Mouse (Mus musculus) hematopoietic stem cell, adult 5-6 weeks (primary cell): ENCODE results near the gene Rnf126. TPM values are rescaled to one million over a fixed set of nuclear protein-coding genes. Genes with fewer than 3 reads are reported as not detected.
A peak's percentile ranks its signal among the peaks of the same experiment; 100 is the strongest.

Source experiments
- ATAC-seq, 2 experiments: fragments of 125-278 bp in 1 of 2; replicated peaks in 1 of 2; 2 replicates each; pipeline ENCODE4 v1.8.0; 2016 to 2017; ENCODE audit warnings: inconsistent platforms in 2 of 2, mild to moderate bottlenecking in 2 of 2, moderate number of reproducible peaks in 2 of 2, low read depth in 1 of 2, moderate TSS enrichment in 1 of 2; ENCODE audit not compliant: low FRiP score in 2 of 2, poor library complexity in 2 of 2, severe bottlenecking in 2 of 2, insufficient read depth in 1 of 2, low TSS enrichment in 1 of 2
- total RNA-seq: library from RNA; stranded (forward); fragments of 172-1452, 232-1000 nt; gene quantifications from 2 replicates; pipeline ENCODE4 v1.2.3, GENCODE M21; 2017

Rnf126 gene
- total RNA-seq: 16.1 and 21.7 TPM in 2 replicates

DNA sequence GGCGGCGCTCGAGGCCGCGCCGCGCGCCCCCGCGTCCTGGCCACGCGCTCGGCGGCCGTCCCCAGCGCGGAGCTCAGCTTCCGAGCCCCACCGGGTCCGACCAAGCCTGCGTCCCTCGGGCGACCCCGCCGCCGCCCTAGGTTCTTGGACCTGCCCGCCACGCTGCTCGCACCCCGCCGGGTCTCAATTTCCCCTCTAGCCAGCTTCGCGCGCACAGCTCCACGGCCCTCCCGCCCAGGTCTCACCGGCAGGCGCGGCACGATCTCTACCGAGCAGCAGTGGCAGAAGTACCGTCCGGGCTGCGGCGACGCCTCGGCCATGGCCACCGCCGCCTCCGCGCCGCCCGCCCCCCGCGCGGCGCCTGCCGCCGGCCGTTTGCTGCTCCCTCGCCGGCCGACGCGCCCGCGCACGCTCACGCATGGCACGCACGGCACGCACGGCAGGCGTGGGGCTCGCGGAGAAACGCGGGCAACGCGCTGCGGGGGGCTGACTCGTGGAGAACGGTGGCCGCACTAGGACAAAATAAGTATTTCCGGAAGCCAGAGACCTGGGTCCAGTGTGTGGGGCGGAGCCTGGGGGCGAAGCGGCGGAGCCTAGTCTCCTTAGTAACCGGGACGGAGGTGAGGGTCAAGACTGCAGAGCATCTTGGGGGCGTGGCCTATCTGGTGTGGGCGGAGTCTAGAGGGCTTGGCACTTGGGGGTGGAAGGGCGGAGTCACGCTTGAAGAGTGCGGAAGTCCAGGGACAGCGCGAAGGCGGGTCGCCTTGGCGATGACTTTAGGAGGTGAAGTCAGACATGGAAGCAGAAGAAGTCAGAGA is at the start of gene Rnf126:
Gene Rnf126, minus strand, starts transcription at position 445 of the 818 bp plus-strand sequence.
- ATAC-seq: peak; percentile 93 to 94

DNA sequence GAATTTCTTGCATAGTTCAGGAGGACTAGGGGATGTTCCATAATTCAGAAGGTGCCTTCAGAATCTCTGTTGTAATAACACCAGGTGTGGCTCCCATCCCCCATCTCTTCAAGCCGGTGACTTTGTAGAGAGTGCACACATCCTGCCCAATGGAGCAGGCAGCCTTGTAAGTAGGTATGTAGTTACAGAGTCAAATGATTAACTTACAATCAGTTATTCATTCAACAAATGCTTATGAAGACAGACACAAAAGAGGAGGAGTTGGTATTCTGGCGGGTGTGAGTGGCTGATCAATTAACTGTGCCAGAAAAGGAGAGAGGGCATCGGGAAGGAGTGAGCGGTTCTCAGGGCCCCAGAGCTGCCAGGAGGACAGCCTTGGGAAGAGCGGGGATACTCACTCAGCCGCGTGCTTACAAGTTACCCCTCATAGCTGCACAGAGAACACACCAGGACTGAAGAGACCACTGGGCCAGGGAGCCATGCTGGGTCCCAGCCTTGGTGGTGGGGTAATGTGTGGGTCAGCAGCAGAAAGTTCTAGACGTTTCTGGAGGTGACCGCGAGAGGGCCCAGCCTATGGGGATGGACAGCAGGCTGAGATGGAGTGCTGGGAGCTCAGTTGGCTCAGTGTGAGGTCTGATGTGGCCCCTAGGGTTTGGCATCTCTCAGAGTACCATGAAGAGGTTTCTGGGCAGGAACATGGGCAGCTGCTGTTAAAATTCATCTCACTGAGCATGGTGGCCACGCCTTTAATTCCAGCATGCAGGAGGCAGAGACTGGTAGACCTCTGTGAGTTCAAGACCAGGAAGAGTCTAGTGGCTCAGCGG is 49.1 kb upstream of the Rnf126 start:
- no peak for ATAC-seq

DNA sequence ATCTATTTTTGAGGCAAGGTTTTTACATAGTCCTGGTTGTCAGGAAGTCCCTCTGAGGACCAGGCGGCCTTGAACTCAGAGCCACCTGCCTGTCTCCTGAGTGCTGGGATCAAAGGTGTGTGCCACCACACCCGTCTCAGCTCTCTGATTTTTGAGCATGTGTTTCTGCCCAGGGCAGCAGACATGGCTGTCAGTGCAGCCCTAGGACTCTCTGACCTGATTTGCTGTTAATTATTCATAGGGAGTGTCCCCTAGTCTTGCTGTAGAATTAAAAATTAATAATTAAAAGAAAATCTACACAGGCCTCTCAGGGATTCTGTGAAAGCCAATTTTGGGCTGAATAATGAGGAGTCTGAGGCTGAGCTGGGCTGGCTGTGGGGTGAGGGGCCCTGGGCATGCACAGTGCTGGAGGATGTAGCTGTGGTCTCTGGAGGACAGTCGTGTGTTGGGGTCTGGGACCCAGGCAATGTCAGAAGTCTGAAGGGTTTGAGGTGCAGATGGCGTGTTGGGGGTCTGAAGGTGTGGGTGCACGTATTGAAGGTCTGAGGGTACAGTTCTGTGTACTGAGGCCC is 47.6 kb upstream of the Rnf126 start:
- ATAC-seq: no peak

DNA sequence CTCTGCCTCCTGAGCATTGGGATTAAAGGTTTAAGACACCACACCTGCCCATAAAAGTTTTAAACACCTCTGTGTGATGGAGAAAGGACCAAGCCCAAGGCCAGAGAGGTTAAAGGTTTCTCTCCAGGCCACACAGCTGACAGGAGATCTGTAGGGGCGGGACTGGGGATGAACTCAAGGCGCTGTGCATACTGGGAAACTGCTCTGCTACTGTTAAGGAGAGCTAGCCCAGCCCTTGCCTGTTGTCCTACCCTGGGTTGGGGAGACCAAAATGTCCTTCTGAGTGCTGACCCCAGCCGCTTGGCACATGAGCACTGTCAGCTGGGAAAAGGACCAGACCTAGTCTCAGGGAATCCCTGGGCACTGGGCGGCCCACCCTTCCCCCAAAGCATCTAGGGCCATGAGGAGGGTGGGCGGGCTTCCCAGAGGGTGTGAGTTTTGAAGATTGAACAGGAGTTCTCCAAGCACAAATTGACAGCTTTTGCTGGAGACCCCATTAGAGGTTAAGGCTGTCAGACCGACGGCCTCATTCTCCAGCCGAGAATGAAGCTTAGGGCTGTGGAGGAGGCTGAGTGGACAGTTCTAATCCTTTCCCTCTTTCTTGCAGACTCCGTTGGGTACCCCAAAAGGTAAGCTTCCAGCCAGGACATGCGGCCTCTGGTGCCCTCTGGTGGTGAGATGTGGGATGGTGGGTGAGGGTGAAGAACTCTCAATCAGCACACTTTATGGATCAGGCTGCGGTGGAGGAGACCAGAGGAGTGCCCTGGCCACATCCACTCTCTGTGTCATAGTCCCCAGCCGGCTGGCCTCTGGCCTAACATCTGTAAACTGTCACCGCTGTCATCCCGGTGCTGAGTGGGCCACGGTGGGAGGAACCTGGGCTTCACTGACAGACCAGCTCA is 45.2 kb upstream of the Rnf126 start:
- ATAC-seq: peak; percentile 74 to 85

DNA sequence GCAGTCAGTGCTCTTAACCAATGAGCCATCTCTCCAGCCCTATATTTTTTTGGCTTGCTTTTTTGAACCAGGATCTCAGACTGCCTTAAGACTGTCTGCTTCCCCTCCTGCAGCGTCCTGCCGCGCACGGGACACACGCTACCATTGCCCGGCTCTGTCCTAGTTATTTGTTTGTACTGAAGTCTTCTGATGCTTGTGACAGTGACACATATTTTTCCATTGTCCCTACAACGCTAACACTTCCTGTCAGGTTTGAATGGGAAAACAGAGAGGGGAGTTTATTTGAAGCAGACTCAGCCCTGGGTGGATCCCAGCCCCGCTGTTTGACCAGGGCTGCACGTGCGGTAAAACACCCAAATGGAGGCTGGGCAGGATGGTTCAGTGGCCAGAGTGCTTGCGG is 42.0 kb upstream of the Rnf126 start:
- no peak for ATAC-seq

DNA sequence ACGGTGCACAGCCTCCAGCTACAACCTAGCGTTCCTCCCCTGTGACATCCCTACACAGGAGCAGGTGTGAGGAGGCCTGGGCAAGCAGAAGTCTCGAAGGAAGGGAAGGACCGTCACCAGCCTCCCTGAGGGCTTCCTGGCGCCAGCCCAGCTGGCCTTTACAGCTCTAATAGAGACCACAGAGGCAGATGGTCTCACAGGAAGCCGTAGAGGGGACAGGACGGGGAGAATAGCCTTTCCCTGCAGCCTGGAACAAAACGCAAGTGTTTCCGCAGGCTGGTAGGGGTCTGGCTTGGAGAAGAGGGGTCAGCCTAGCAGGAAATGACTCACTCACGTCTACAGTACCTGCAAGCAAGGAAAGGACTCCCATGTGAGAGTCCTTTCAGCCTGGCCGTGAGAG is 41.1 kb upstream of the Rnf126 start:
- ATAC-seq: no peak

DNA sequence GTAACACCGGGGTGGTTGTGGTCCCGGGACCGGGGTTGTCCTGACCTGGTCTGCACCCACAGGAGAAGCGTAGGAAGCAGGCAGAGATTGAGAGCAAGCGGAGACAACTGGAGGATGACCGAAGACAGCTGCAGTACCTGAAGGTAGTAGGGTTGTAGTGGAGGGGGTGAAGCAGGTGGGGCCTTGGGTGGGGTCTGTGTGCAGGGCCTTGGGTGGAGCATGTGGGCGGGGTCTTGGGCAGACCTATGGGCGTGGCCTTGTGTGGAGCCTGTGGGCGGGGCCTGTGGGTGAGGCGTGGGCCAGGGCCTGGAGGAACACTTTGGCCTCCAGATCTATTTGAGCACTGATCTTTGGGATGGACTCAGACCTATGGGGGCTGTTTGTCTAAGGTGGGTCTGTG is 40.2 kb upstream of the Rnf126 start:
- no peak for ATAC-seq

DNA sequence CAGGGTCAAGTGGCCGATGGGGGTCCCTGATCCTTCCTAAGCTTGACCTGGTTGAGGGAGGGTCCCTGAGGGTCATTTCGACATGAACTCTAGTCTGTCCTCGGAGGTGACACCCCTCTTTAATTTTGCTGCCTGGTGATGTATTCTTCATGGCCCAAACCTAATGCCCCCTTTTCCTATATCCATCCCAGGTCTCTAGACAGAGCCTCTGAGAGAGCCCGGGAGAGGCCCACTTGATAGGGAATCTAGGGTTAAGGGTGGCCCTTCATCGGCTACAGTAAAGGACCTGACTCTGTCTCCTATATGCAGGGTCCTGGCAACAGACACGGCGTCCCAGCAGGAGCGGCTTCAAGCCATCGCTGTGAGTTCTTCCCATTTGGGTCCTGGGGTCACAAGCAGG is 39.6 kb upstream of the Rnf126 start:
- no peak for ATAC-seq

DNA sequence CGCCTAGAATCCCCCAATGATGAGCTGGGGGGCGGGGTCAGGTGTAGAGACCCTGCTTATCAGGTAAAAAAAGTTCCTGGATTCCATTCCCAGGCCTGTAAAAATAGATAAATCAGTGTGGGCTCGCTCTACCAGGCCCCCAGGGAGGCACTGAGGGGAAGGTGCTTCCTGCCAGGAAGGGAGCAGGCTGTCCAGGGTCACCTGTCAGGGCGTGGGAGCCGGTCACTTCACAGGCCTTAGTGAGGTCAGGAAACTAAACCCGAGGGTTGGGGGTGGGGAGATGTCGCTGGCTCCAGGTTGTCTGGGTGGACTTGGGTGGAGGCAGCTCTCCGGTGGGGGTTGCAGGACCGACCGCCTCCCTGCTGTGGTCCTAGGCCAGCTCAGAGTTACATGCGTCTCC is 38.9 kb upstream of the Rnf126 start:
- ATAC-seq: no peak

DNA sequence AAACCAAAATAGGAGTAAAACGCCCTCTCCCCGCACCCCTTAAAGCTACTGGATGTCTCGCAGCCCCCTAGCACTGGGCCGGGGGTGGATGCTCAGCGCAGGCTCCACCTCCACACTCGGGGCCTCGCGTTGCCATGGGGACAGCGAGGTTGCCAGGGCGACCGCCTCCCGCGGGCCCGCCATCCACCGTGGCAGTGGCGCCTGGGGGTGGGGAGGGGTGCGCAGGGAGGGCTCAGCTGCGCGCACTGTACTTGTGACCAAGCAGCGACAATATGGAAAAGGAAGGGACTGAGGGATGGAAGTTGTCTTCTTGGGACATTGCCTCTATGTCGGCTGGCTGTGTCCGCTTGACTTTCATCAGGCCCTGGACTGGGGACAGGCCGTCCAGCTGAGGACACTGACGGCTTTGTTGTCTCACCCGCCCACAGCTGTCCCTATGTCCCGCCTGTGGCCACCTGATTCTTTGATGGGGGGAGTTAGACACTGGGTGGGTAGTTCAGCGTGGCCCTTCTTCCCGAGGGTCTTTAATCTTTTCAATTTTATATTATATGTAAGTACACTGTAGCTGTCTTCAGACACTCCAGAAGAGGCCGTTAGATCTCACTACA is 37.1 kb upstream of the Rnf126 start:
- no peak for ATAC-seq

DNA sequence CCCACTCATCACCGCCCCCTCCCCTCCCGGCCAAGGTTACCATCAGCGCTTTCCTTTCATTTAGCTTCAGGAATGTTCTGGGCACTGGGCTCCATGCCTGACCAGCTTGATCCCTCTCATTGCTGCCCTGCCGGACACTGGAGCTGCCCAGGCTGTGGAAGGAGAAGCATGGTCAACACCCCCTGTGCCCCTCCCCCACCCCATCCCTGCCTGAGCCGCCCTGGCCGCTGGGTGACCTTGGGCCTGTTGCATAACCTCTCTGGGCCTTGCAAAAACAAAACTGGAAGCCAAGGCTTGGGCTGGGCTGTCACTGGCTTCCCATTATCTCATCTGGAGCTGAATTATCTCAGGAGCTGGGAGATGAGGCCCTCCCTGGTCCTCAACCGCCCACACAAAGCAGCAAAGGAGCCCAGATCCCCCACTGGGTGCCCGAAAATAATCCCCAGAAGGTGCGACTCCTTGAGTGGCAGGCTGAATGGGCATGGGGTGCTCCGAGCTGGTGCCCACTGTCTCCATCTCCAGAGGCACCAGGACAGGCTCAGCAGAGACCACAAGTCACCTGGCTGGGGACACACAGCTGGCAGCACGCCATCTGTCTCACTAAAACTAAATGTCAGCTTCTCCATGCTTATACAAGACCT is 35.7 kb upstream of the Rnf126 start:
- ATAC-seq: no peak

DNA sequence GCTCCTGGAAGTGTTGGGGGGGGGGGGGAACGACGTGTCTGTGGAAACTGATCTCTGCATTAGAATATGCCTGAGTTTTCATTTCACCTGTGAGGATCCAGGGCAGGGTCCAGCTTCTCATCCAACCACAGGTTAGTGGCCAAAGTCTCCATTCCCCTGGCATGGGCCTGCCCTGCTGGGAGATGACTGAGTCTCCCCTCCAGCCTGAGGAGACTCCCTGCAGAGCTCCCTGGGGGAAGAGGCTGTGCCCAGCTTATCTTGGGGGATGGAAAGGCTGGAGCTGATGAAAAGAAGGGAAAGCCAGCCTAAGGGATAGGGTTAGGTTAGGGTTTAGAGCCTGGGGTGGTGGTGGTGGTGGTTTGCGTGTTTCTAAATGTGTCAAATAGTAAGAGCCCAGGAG is 35.1 kb upstream of the Rnf126 start:
- no peak for ATAC-seq

DNA sequence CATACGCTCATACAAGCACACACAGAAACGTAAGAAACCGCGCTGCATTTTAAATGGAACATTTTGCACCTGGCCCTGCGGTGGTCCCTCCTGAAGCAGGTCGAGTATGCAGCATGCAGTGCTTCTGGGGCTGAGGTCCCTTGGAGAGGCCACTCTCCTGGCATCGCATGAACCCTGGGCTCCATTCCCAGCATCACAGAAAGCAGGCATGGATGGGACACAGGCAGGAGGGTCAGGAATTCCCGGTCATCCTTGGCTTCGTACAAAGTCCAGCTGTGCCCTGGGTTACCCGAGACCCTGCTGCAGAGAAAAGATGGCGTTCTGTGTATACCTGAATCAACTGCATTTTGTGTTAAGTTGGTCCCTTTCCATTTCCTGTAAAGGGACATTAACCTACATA is 33.8 kb upstream of the Rnf126 start:
- no peak for ATAC-seq

DNA sequence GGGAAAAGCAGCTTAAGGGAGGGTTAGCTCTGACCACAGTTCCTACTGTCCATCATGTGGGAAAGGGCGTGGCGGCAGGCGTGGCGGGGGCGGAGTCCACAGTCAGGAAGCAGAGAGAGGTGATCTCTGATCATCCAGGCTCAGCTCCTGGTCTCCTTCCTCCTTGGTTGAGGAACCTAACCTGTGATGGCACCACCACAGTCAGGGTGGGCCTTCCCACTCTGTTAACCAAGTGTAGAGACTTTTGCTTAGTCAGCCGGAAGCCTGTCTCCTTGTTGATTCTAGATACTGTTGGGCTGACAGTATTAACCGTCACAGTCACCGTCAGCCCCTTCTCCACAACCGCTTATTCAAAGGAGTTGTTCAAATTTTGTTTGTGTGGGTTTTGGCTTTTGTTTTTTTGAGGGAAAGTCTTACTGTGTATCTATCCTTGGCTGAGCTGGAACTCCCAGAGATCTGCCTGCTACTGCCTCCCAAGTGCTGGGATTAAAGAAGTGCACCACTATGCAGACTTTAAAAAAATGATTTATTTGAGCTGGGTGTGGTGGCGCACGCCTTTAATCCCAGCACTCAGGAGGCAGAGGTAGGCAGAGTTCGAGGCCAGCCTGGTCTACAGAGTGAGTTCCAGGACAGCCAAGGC is 31.7 kb upstream of the Rnf126 start:
- ATAC-seq: peak; percentile 51 to 71

DNA sequence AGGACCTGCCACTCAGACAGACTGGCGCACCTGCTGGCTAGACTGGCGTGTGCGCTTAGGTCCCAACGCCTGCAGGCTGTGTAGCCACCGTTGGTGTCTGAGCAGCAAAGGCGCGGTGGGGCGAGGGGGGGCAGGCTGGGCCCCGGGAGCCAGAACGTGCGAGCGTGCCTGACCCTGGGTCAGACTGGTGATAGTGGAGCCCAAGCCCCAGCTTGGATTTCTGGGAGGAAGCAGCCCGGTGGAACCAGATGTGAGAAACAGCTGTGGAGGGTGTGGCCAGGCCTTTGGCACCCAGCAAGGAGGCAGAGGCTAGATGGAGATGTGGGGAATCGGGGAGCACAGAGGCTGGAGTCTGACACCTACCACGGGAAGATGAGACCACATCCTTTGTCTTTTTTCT is 30.6 kb upstream of the Rnf126 start:
- ATAC-seq: no peak

DNA sequence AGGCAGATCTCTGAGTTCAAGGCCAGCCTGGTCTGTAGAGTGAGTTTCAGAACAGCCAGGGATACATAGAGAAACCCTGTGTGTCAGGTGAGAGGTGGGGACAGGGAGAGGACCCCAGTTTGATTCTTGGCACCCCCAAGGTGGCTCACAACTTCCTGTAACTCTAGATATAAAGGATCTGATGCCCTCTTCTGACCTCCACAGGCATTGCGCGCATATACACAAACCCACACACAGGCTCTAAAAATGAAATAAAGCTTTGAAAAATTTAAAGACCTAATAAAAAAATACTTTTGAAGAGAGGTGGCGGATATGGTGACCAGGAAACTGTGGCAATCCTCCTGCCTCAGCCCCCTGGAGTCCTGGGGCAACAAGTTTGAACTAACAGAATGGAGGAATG is 29.2 kb upstream of the Rnf126 start:
- no peak for ATAC-seq
